Mouse (Mus musculus) gonadal fat pad, adult 2 months (tissue): ENCODE results near the gene Slco1c1. TPM values are rescaled to one million over a fixed set of nuclear protein-coding genes. Genes with fewer than 3 reads are reported as not detected.

Experiments used
- DNase-seq: peaks from one replicate; pipeline ENCODE4 v3.0.0-alpha.2; 2012; ENCODE audit warnings: low read depth
- polyA plus RNA-seq: library from polyadenylated mRNA; depleted of rRNA; stranded (reverse); fragments of >200 nt; gene quantifications from 2 replicates; pipeline ENCODE4 v1.2.3, GENCODE M21; 2012; rRNA removed

Gene Slco1c1
- polyA plus RNA-seq: 0.15 and 0.36 TPM in 2 replicates

DNA sequence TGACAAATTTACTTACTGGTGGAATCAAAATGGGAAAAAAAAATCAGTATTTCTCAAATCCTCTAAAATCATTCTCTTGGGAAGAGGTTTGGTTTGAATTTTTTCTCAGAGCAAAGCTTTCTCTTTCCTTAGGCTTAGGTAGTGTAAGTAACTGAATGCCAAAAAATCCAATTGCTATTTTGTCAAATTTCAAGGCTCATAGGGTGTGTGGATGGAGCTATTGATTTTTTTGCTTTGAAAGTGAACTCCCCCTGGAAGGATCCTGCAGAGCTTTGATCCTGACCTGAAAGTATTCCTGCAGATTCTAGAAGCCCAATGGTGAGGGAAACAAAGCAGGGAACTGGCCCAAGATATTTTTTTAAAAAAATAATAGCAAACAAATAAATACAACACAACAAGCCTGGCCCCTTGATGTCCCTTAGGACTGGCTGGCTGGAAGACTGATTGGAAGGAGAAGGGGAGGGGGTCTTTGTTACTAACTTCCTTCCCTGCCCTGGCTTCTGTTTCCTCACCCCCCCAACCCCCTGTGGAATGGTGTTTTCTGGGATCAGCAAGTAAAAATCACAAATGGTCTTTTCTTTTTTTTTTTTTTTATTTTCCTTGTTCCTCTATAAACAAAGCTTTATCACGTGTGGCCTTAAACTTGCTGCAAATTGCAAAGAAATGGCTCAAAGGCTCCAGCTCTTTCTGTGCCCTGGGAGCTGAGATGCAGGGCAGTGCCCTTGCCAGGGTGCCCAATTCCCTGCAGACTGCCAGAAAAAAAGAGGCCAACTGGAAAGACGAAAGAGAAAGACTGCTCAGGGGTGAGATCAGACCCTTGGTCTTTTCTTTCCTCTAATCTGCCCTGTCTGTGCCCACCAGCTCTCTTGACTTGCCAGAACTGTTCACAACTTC is at the start of gene Slco1c1:
Gene Slco1c1 (plus strand): TSS at position 622 of the 894 bp plus-strand sequence.
- no peak for DNase-seq

DNA sequence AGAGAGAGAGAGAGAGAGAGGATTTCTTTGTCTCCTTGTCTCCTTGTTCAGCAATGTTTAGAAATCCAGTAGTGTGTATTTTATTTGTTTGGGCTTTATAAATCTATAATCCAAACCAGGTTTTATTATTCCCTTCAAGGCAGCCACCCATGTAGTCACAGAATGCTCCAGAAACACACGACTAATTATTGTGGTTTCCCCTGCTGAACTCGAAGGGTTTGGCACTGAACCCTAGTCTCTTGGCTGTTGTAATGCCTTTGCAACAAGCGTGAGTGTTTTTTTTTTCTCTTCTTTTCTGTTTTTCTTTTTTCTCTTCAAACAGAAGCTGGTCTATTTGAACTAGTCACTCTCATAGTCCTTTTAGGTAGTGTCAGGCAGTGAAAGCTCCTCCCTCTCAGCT is 49.5 kb upstream of the Slco1c1 start:
- DNase-seq: no peak

DNA sequence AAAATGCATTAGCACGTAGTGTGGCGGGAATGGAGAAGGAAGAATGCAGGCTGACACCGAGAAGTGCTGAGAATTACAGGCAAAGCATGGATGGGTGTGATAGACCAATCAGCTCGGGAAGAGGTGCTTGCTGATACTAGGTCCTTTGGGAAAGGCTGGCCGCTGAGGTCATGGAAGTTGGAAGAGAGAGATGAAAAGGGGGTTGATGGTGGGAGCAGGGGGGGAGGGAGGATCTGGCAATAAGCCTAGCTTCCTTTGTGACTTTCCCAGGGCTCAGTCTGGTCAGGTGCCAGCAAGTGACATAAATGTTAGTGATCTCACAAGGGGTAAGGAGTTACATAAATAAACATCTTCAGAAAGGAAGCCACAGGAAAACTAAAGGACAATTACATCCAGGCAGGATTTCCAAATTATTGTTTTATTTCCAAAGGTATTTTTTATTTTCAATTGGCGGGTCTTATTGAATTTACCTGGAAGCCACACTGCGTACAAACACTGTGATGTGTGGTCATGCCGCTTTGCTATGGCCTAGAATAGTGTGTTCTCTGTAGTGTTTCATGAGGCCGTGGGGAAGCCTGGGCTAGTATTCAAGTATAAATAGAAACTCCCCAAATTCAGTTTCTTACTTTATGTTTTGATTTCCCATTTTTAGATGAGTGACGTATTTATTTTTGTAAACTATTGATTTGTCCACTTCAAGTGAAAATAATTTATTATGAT is 38.7 kb upstream of the Slco1c1 start:
- DNase-seq: no peak

DNA sequence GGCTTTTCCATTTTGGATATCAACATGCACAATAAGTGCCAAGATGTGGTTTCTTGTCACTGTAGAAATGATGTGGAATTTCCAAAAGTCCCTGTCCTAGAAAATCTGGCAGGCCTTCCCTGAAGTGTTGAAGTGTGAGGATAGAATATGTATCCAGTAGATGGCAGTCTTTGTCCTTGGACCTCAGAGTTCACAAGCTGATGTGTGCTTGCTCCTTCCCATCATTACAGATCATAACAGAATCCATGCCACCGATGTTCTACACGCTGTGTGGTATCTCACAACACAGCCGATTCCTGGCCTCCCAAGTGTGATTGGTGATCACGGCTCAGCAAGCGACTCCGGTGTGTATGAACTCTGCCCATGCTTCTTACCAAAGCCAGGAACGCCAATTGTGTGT is 36.9 kb upstream of the Slco1c1 start:
- DNase-seq: no peak

DNA sequence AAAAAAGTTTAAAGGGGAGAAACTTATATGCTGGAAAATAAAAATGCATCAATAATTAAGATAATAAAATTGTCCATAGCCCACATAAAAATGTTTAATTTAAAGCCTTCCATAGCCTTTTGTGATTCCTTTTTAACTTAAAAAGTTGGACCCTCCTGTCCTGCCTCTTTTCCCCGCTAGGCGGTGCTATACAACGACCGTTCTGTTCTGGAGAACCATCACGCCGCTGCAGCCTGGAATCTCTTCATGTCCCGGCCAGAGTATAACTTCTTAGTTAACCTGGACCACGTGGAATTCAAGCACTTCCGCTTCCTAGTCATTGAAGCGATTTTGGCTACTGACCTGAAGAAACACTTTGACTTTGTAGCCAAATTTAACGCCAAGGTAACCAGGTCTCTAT is 35.5 kb upstream of the Slco1c1 start:
- no peak for DNase-seq

DNA sequence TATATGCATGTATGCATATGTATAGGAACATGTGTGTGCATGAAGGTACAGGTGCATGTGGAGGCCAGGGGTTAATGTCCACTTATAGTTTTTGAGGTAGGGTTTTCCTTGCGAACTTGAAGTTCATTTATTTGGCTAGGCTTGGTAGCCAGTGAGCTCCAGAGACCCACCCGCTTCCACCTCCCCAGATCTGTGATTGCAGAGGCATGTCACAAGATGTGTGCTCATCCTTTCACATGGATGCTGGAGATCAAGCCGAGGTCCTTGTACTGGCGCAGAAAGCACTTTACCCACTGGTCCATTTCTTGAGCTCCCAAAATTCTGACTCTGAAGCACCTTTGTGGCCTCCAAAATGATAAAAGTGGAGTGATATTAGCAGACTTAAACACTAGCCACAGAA is 29.3 kb upstream of the Slco1c1 start:
- no peak for DNase-seq

DNA sequence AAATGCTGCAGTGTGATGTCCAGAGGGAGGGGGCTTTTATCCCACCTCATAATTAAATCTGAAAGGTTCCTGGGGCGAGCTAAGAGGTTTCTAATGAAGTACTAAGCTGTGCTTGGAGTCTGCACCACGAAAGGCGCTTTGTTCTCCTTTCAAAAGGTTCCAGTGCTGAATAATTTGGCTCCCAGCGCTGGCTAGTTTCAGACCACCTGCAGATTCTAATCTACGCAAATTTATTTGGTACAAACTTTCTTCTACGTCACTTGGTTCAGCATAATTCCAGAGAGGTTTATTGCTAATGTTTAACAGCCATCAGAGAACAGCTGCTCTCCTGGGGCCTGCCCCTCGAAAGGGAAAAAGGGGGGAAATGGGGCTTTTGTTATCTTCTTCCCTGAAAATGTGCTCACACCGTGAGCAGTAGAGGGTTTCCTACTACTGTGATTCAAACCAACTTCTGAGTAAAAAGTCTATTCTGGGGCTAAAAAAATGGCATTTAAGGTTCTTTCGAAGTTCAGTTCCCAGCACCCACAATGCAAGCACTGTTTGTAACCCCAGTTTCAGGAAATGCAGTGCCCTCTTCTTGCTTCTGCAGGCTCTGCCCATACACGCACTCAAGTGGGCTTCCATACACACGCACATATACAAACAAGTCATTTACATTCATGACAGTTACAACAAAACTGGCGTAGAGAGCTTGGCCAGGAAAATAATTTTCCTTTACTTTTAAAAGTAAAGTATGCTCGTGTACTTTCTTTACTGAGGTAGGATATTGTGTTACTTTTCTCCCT is 28.3 kb upstream of the Slco1c1 start:
- DNase-seq: no peak

DNA sequence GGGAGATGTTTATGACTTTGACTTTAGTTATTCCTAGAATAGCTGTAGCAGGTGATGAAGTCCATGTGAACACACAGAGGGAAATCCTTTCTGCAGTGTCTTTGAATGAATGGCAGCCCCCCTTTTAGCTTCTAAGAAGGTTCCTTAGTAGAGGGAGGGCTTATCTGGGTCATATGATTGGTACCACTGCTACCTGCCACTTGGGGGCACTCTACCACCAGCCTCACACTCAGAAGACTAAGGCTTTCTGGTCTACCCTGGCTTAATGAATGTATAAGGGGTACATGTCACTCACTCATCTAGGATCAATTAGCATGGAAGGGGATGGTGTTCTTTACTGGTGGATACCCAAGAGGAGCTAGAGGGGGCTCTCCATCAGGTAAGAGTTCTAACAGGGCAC is 24.7 kb upstream of the Slco1c1 start:
- DNase-seq: no peak

DNA sequence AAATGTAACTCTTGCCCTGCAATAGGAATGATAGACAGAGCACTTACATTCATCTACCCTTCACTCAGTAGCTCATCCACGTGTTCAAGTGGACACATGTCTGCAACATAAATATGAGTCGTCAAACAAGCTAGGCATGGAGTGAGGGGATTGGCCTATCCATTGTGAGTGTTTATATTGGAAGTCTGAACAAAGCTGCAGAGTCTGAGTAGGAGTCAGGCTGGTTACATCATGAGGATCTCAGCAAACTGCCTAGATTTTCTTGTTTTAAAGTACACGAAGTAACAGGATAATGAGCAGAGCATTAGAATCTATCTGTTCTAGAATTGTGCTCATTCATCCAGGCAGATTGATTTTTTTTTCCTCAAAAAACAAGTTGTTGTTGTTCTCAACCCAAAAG is 23.0 kb upstream of the Slco1c1 start:
- peak; percentile 20 for DNase-seq

DNA sequence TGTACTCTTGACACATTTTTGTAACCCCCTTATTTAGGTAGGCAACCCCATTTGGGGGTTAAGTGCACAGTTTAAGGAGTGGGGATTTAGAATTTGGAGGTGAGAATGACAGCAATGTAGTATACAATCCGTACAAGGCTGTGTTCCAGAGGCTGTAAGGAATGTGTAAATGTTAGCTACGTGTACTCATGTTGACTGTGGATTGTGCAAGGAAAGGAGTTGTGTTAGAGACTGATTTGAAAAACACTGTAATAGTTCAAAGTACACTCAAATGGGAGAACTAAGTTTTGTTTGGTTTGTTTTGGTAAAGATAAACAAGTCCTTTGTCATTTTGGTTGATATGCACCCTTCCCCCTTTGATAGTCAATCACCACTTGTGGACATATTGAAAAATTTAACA is 1.6 kb upstream of the Slco1c1 start:
- DNase-seq: no peak

DNA sequence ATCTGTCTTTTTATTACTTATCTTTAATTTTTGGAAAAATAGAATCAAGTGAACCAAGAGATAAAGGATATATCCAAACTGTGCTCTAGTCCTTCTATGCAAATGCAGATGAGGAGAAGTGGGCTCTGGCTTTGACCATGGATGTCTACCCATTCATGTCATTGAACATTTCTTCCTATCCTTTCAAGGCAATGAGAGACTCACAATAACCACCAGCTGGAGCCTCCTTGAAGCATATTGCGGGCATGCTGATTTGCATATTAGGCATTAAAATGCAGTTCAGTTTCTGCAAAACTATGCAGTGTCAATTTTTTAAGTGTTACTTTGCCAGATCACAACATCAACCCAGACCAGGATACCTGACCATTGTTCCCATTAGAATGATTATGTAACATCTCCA is 1.6 kb downstream of the Slco1c1 start:
- no peak for DNase-seq

DNA sequence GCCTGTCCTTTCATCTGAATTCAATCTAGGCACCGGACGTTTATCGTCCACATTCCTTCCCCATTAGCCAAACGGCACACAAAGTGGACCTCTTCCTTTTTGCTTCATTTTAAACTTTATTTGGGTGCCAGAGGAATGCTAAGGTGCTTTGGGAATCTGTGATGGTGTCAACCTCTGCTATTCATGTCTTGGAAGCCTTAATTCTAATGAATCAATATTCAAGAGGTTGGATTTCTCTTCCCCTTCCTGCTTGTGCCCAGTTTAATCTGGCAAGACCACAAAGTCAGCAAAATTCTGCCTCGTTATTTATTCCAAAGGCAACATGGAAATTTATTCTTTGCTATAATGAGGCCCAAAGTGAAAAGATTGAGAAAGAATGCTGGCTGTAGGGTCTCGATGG is 6.7 kb downstream of the Slco1c1 start:
- no peak for DNase-seq

DNA sequence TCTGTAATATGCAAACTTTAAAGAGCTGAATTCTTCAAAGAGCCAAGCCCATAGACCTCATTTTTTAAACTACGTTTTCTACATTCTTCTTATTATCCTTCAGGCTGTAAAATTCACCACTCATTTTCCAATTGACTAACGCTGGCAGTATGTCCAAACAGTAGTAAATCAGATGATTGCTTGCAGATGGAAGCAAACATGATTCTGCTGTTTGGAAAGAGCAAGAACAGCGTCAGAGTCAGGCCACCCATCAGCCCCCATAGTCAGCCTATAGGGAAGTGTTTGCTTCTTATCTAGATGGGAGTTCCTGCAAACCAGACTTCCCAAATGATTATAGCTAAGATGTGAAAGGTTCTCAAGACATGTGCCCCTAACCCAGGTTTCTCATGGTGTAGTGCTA is 13.1 kb downstream of the Slco1c1 start:
- no peak for DNase-seq

DNA sequence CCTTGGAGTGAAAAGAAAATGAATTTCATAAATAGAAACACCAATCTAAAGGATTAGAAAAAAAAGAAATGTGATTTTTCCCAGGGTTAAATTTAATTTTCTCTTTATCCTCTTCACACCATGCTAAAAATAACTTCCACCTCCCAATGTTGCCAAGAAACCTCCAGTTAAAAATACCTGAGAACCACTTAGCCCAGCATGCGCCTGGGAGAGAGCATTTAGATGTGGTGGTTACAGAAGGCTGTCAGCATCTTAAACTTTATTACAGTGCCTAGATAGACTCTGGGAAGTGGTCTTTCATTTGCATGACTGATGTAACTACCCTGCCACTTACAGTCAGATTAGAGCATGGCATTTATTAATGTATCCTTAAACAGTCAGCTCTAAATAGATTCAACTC is 17.0 kb downstream of the Slco1c1 start:
- DNase-seq: no peak

DNA sequence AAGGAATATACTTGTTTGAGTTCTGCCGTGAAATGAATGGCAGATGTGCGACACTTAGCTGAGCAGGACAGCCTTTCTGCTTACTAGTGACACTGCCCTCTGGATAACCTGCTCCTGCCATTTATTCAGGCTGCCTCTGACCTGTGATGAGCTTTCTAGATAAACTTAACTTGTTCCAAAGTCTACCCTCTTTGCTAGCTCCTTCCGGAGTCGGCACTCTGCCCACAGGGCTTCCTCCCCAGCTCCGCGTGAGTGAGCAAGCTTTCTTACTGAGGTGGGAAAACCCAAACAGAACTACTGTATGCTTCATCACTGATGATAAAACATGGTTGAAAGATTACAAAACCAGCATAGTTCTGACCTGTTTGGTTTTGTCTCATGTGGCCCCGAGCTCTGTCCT is 19.2 kb downstream of the Slco1c1 start:
- no peak for DNase-seq

DNA sequence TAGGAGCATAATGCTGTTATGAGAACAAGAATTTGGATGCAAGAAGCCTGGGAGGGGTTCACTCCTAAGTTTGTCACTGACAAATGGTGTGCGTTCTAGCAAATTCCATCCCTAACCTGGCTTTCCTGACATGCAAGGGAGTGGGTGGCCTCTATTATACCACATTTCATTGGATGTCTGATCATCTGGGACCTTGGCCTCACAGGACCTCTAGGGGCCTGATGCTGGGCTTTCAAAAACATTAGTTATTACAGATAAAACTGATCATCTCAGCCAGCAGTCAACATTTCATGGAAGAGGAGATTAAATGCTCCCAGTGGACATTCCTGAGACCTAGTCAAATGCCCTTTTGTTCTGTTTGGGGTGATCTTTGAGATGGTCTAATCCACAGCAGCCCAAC is 34.0 kb downstream of the Slco1c1 start:
- DNase-seq: no peak

DNA sequence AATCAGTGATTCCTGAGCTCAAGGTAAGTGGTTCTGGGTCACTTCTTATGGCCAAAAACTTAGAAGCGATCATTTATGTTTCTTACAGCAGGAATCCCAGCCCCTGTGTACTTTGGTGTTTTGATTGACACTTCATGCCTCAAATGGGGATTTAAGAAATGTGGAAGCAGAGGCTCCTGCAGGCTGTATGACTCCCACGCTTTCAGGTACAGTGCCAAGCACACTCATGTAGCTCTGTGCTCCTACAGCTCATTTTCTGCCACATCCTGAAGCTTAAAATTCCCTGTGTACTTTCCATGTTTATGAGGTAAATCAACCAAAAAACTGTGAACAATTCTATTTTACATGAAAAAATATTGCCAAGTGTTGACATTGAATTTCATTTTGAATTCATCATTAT is 43.2 kb downstream of the Slco1c1 start:
- DNase-seq: no peak

DNA sequence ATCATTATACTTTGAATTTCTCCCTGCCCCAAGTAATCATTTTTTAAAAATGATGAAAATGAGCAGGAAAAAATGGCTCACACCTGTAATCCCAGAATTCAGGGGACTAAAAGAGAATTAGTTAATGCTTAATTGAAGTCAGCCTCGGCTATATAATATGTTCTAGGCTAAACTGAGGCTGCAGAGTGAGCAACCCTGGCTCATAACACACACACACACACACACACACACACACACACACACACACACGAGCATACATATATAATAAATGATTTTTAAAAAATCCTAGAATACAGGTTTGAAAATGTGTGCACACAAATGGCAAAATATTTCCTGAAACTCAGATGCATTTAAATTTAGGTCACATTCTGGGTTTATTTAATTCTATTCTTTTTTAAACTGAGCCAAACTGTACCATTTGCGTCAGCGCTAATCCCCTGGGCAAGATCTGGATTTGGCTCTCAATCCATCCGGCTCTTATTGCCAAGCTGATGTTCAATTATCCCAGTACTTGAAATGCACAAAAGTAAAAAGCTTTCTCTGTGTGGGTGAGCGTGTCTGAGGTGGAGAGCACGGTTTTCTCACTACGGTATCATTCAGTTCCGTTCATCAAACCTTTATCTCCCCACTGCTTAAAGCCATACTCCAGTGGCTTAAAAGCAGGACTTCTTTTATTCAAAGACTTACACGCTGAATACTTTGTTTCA is 43.8 kb downstream of the Slco1c1 start:
- no peak for DNase-seq

DNA sequence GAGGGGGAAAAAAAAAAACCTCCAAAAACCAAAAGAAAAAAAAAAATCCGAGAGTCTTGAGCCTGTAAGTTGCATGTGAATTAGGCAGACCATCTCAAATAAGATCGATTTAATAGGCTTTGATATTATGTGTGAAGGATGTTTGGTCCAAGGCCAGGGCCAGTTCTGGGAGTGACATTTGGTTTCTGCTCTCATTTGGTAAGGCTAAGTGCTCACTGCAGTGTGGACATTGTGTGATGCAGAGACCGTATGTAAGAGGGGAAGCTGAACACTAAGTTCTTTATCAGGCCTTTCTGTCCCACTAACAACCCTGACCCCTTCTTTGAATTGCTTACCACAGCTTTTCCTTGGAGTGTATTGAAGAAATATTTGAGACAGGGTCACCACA is 44.4 kb downstream of the Slco1c1 start:
- no peak for DNase-seq

DNA sequence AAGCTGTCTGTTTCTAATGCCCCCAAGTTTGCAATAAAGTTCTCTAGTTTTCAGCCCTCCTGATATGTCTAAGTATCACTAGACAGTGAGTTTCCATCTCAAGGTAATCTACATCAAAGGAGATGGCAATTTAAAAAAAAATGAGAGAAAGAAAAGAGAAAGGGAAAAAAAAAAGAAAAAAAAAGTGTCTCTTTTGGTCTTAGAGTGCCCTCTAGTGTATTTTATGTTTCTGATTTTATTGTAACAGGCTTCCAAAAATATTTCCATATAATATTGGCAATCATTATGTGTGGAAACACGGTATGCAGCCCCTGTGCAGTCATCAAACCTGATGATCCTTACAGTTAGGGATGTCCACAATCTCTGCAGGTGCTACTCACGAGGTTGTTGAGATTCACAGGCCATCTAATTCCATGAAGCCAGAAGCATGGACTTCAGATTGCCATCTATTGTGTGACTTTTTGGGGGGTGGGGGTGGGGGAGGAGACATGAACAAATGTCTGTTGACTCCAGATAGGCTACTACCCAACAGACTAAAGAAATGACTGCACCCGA is 52.6 kb downstream of the Slco1c1 start:
- no peak for DNase-seq

DNA sequence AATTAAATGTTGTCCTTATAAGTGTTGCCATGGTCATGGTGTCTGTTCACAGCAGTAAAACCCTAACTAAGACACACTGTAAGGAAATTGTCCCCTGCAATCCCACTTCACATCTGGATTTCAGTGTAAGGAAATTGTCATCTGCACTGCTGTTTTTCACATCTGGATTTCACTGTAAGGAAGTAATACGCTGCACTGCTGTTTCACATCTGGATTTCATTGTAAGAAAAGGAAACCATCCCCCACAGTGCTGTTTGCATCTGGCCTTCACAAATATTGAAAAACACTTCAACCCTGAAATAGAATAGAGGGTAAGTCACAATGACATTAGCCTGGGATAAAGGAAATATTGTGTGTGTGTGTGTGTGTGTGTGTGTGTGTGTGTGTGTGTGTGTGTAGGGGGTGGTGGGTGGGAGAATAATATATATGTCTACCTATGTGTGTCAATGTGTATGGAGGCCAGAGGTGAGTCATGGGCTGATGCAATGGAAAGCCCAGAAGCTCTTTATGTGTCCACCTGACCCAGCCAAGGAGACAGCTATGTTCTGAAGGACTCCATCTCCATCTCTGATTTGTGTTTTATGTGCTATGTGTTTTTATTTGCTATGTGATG is 60.7 kb downstream of the Slco1c1 start:
- DNase-seq: no peak
